Mouse (Mus musculus) CH12.LX (cell line): ENCODE data around the gene Myo5a.
A peak's percentile ranks its signal among the peaks of the same experiment; 100 is the strongest.

Experiments used
- EP300 ChIP-seq: IDR thresholded peaks from 2 replicates; pipeline ENCODE4 v1.6.1; 2011; ENCODE audit warnings: low read length, improper control_type of control experiment
- MAFK ChIP-seq: IDR thresholded peaks from 2 replicates; pipeline ENCODE4 v1.6.1; 2011; ENCODE audit warnings: low read length, improper control_type of control experiment; ENCODE audit not compliant: insufficient replicate concordance
- MEF2A ChIP-seq: IDR thresholded peaks from 2 replicates; pipeline ENCODE4 v1.6.1; 2014; ENCODE audit warnings: low read depth, mild to moderate bottlenecking, inconsistent platforms, low read length, improper control_type of control experiment, borderline replicate concordance
- NRF1 ChIP-seq: IDR thresholded peaks from 2 replicates; pipeline ENCODE4 v1.6.1; 2014; ENCODE audit warnings: low read depth, mild to moderate bottlenecking, inconsistent platforms, low read length, improper control_type of control experiment, moderate library complexity
- POLR2A ChIP-seq: IDR thresholded peaks from 2 replicates; pipeline ENCODE4 v1.6.1; 2011; ENCODE audit warnings: low read depth, mild to moderate bottlenecking, improper control_type of control experiment, low read length
- ZC3H11A ChIP-seq: IDR thresholded peaks from 2 replicates; pipeline ENCODE4 v1.6.1; 2012; ENCODE audit warnings: low read depth, mild to moderate bottlenecking, inconsistent platforms, low read length, improper control_type of control experiment
- ZNF384 ChIP-seq: IDR thresholded peaks from 2 replicates; pipeline ENCODE4 v1.6.1; 2012; ENCODE audit warnings: low read depth, low read length, improper control_type of control experiment, inconsistent platforms

DNA sequence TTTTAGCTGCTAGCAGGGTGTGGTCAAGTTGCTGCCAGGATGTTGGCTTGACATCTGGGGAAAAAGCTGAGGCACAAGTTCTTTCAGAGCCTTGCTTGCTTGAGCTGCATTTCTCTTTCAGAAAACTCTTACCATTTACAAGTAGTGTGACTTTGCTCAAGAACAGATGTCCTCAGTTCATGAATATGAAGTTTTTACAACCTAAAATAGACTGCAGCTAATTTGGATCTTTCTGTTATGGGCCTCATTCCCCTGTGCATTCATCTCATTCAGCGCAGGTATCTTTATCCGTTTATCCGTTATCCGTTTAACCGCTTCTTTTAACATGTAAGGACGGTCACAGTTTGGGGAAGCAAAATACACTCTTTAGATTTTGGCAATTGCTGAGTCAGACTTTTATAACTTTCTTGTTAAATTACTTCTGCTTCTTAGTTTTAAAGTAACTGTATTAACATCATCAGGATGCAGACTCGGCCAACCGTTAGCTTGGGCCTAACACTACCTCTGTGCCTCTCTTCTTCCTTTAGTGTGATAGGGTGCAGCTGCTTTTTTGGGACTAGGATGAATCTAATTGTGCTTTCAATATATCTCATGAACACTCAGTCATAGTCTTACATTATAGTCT, 29.5 kb downstream of the Myo5a start:
- TF ChIP-seq ZC3H11A = no peak
- TF ChIP-seq EP300 = peak; percentile 55; the same call in 1 of the 2 replicates
- no peak for TF ChIP-seq NRF1
- TF ChIP-seq MAFK = peak; percentile 88
- no peak for TF ChIP-seq POLR2A
- TF ChIP-seq ZNF384 = no peak
- TF ChIP-seq MEF2A = peak; percentile 94
